Mouse (Mus musculus): ENCODE measurements around the gene Sdk1. TPM values are rescaled to one million over a fixed set of nuclear protein-coding genes. Genes with fewer than 3 reads are reported as not detected.

Sdk1 gene
- polyA plus RNA-seq, 1 experiment from 2014 or later: 2.0 TPM

- no peak for ATAC-seq
These were observed 1020.8 kb downstream of the Sdk1 start for GRCm38 (mm10) chr5:142262060-142262459.

More at GRCm38 (mm10) chr5:142262060-142262459, 1020.8 kb downstream of the Sdk1 start:
- Histone ChIP-seq H3K27me3 (replicated peaks; ENCODE audit: control insufficient read depth, insufficient read depth, low read length) (no peaks in the 10 kb centered on the region), H3K9ac (ENCODE audit: low read depth, low read length) (no peak overlapping the region), H3K9me3 (ENCODE audit: control insufficient read depth, low read length) (no peaks in the 10 kb centered on the region), H3K4me2 (ENCODE audit: low read length) (no peak overlapping the region), H3K27ac (ENCODE audit: low read depth, low read length) (no peak overlapping the region), H3K4me3 (ENCODE audit: low read length) (no peak overlapping the region), H3K36me3 (ENCODE audit: control insufficient read depth, insufficient read depth, low read length) (no peaks in the 10 kb centered on the region), H3K4me1 (ENCODE audit: control insufficient read depth, insufficient read depth, low read depth, low read length) (no peaks in the 10 kb centered on the region)
- WGBS: 32% methylated on average over 6 of the region's 6 CpGs

Other genes starting within 250 kb of the Sdk1 start
- 0.26 and 0.31 TPM in 2 replicates for gene Card11, start 240.9 kb upstream of the Sdk1 start, polyA plus RNA-seq (2015; fragmentation: Nextera tagmentation; extraction: Ambion mirVana)

All from hindbrain, embryonic 16.5 days (tissue).